Mouse (Mus musculus): Measurements from ENCODE around the gene Irak2.

Irak2 gene

GRCm38 (mm10) chr6:113639201-113639600 is 934 bp downstream of the Irak2 start:
- DNase-seq (ENCODE audit: low read depth, low spot score): no peak

GRCm38 (mm10) chr6:113642605-113643004 is 4.3 kb downstream of the Irak2 start:
- DNase-seq (ENCODE audit: low read depth, low spot score): no peak

GRCm38 (mm10) chr6:113643021-113643420 is 4.8 kb downstream of the Irak2 start:
- peak; percentile 57 for DNase-seq (ENCODE audit: low read depth, low spot score)

- DNase-seq (ENCODE audit: low read depth, low spot score): no peak
Measured at GRCm38 (mm10) chr6:113643967-113644366, 5.7 kb downstream of the Irak2 start.

GRCm38 (mm10) chr6:113644808-113645207 is 6.5 kb downstream of the Irak2 start:
- DNase-seq (ENCODE audit: low read depth, low spot score): no peak

GRCm38 (mm10) chr6:113649346-113650196 is 11.3 kb downstream of the Irak2 start:
- DNase-seq (ENCODE audit: low read depth, low spot score): no peak

- DNase-seq (ENCODE audit: low read depth, low spot score): no peak
Measured at GRCm38 (mm10) chr6:113650197-113650640, 12.0 kb downstream of the Irak2 start.

GRCm38 (mm10) chr6:113651626-113652025 is 13.4 kb downstream of the Irak2 start:
- no peak for DNase-seq (ENCODE audit: low read depth, low spot score)

GRCm38 (mm10) chr6:113653551-113653950 is 15.3 kb downstream of the Irak2 start:
- DNase-seq (ENCODE audit: low read depth, low spot score): no peak

GRCm38 (mm10) chr6:113654102-113654501 is 15.8 kb downstream of the Irak2 start:
- no peak for DNase-seq (ENCODE audit: low read depth, low spot score)

- no peak for DNase-seq (ENCODE audit: low read depth, low spot score)
Measured at GRCm38 (mm10) chr6:113654753-113655397, 16.6 kb downstream of the Irak2 start.

GRCm38 (mm10) chr6:113655475-113655874 is 17.2 kb downstream of the Irak2 start:
- DNase-seq (ENCODE audit: low read depth, low spot score): no peak

GRCm38 (mm10) chr6:113656847-113657246 is 18.6 kb downstream of the Irak2 start:
- DNase-seq (ENCODE audit: low read depth, low spot score): no peak

- DNase-seq (ENCODE audit: low read depth, low spot score): no peak
Measured at GRCm38 (mm10) chr6:113658226-113658625, 20.0 kb downstream of the Irak2 start.

GRCm38 (mm10) chr6:113659648-113660491 is 21.6 kb downstream of the Irak2 start:
- no peak for DNase-seq (ENCODE audit: low read depth, low spot score)

- DNase-seq (ENCODE audit: low read depth, low spot score): peak; percentile 40
Measured at GRCm38 (mm10) chr6:113660492-113661352, 22.5 kb downstream of the Irak2 start.

- peak; percentile 76 for DNase-seq (ENCODE audit: low read depth, low spot score)
Measured at GRCm38 (mm10) chr6:113661353-113662241, 23.3 kb downstream of the Irak2 start.

- DNase-seq (ENCODE audit: low read depth, low spot score): peak; percentile 45
Measured at GRCm38 (mm10) chr6:113662964-113663700, 24.9 kb downstream of the Irak2 start.

- no peak for DNase-seq (ENCODE audit: low read depth, low spot score)
Measured at GRCm38 (mm10) chr6:113664305-113664704, 26.0 kb downstream of the Irak2 start.
